Mouse (Mus musculus) common myeloid progenitor, adult 5-6 weeks (primary cell): Measurements from ENCODE around the gene Lrrc38. TPM values are rescaled to one million over a fixed set of nuclear protein-coding genes. Genes with fewer than 3 reads are reported as not detected.
"Not testable (repeated sequence)": the region's sequence is repeated elsewhere in the genome, so short reads cannot be mapped to it uniquely, and the experiment has no call there.

ENCODE experiments used
- ATAC-seq: replicated peaks from 2 replicates; pipeline ENCODE4 v1.8.0; 2016; ENCODE audit warnings: low read depth, mild to moderate bottlenecking, moderate TSS enrichment, inconsistent platforms; ENCODE audit not compliant: poor library complexity, severe bottlenecking
- total RNA-seq: library from RNA; stranded (forward); fragments of 200-1000, 187-1606 nt; gene quantifications from 2 replicates; pipeline ENCODE4 v1.2.3, GENCODE M21; 2017

Lrrc38 gene
- total RNA-seq = not detected in 2 replicates

DNA sequence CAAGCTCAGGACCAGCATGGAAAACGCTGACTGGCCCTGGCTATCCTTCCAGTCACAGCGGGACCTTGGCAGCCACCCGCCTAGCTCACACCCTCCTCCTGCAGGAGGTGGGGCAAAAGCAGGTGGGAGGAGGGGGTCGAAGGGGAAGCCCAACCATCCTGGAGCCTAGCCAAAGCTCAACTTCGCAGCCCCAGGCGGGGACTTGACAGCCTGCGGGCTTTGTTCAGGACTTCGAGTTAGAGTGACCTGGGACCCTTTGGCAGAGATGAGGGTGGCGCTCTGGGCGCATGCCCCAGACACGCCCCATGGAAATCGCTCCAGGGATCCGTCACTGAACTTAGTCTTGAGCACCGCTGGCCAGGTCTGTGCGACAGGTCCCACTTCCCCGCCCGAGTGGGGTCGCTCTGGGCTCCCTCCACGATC, at the start of gene Lrrc38:
Gene Lrrc38, plus strand, starts transcription at position 274 of the 423 bp plus-strand sequence.
- no peak for ATAC-seq

DNA sequence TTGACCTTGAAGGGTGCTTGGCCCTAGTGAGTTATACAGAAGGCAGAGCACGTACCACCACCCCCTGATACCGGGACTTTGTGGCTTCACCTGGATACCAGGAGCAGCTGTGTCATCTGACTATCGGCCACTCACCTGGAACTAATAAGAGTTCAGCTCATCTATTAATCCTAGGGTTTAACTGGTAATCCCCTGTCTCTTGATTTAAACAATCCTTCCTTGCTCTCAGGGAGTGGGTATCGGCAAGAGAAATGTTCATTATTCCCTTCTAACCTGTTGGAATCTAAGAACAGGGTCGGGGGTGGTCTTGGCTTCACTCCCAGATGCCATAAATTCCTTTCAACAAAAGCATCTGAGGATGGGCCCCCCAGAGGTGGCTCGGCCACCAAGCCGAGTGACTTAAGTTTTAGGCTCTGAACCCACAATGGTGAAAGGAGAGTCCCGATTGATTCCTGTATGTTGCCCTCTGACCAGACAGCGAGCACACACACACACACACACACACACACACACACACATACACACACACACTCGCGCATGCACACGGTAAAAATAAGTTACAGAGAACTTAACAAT, 49.4 kb upstream of the Lrrc38 start:
- ATAC-seq = no peak

DNA sequence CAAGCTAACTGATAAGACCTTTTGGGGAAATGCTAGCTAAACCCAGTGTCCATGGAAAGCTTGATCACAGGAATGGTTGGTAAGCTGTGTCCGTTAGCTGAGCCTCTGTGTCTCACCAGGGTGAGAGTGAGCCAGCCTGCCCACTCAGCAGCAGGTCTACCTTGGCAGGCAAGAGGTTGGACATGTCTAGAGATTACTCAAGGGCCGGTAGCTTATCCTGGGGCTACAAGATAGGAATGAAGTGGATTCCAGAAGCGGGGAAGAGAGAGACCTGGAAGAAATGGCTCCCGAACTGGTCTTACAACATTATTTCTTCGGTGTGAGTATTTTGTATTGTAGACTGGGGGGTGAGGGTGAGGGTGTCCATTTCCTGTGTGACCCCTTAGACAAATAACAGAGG, 48.5 kb upstream of the Lrrc38 start:
- no peak for ATAC-seq

DNA sequence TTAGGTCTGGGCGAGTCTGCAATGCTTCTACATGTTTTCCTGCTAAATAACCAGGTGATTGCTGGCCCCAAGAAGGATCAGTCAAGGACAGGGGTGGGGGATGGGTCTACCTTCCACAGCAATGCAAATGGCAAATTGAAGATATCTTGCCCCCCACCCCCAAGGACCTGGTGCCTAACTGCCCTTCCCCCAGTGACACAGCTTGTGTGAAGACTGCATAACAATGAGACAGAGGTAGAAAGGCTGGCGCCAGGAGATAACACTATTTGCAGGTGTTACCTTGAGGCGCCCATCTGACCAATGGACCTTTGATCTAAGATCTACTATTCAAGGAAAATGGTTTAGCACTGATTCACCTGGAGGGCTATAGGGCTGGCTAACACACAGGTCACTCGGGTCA, 47.7 kb upstream of the Lrrc38 start:
- no peak for ATAC-seq

DNA sequence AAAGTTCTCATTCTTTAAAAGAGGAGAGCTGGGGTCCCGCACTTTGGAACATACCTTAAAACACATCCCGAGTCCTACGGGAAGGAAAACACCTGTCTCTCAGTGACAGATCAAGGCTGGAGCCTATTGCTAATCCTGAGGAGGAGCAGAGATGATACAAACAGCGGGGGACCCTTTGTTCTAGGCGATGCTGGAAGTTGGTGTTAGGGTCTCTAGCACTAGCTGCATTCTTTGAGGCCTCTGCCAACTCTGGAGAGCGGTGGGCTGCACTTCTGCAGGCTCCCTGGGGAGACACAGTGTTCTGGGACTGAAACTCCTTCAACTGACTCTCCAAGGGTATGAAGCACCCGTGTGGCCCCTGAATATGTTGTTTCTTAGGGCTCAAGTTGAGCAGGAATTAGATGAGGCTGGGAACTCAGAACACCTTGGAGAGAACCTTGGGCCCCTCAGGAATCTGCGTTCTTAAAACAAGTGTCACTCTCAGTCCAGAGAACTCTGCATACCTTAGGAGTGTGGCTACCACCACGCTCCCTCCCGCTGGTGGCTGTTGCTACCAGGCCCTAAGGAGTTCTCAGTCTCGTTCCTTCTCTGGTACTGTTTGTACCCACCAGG, 47.2 kb upstream of the Lrrc38 start:
- ATAC-seq = no peak

DNA sequence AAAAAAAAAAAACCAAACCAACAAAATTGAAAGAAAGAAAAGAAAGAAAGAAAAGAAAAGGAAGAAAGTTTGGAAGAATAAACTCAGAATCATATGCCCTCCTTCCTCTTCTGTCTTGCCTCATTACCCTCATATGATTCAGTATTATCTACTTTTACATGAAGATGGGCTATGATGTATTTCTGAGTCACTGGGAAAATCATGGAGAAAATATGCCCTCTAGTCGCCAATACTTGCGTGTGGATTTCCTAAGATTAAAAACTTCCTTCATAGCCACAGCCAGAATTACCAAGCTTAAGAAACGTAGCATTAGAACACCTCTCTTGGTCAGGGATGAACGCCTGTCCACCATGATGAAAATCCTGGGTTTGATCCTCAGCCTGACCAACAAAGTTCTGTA, 44.5 kb upstream of the Lrrc38 start:
- ATAC-seq = no peak

DNA sequence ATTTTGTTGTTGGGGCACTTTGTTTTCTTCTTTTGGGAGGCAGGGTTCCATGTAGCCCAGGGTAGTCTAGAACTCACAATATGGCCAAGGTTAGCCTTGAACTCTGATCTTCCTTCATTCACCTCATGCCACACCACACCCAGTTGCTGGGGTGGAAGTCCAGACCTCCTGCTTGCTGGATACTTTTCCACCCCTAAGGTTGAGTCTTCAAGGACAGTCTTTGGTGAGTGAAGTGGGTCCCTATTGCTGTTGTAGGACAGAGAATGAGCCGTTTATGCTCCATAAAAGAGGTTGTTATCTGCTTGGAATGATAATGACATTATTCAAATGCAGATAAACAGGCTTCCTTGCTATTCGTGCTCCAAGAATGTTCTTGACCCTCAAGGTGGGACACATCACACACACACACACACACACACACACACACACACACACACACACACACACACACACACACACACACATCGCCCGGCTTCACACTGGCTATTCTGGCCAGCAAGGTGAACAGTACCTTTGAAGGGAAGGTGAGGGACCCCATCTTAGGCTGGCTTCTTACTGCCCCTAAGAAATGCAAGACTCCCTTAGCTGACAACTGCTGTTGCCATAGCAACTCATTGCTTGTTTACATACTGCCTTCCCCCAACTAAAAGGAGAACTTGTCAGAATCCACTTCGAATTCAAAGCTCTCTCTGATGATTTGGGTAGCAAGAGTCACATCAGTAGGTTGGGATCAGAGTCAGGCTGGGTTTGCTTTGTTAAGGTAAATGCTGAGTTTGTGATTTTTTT, 43.4 kb upstream of the Lrrc38 start:
- ATAC-seq = peak; percentile 62

DNA sequence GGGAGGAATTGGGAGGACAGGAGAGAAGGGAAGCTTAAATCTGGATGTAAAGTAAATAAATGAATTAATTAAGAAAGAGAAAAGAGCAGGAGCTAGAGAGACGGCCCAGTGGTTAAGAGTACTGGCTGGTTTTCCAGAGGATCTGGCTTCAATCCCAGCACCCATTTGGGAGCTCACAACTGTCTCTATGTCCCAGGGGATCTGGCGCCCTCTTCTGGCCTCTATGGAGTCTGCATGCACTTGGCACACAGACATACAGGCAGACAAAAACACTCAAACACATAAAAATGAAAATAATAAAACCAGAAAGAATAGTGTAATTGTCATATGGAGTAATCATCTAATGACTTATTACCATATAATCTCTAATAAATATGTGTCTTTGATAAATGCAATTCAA, 38.2 kb upstream of the Lrrc38 start:
- no peak for ATAC-seq

DNA sequence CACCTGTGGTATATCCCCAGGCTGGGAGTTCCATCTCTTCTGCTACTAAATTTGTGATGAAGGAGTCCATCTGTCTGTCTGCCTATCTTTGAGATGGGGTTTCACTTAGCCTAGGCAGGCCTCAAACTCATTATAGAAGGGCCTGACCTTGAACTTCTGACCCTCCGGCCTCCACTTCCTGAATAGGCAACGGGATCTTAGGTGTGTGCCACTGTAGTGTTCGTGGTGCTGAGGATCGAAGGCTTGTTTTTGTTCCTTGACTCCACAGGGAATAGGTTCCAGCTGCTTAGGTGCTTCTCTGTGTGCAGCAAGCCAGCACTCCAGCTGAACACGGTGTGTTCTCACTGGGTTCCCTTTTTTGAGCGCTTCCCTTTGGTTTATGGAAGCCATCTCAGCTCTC, 36.3 kb upstream of the Lrrc38 start:
- no peak for ATAC-seq

DNA sequence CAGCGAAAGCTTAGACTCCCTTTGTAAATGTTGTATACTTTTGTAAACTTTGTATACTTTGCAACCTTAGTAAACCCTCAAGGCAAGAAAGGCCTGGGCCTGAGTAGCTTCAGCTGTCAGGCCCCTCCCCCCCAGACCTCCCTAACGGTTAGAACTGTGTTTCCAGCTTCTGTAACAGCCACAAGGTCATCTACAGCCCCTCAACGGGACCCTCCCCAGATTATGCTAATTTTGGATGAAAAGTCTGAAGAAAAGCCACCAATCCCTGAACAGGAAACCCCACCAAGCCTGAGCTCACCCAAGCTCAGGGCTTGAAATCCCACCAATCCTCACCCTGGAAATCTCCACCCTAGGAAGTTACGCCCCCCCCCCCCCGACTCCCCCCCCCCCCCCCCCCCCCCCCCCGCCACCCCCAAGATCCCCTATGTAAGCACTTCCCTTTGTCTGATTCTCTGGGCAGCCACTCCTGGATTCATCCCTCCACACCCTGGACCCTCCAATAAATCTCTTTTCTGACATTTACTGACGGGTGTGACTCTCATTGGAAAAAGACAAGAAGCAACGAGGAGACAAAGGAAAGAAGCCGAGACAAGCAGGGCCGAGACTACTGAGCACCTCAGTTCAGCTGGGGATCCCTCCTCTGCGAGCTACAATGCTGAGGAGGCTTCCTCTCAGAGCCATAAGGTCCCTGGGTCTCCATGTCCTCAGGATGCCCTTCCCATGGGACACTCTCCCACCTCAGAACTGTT, 25.2 kb upstream of the Lrrc38 start:
- no peak for ATAC-seq

DNA sequence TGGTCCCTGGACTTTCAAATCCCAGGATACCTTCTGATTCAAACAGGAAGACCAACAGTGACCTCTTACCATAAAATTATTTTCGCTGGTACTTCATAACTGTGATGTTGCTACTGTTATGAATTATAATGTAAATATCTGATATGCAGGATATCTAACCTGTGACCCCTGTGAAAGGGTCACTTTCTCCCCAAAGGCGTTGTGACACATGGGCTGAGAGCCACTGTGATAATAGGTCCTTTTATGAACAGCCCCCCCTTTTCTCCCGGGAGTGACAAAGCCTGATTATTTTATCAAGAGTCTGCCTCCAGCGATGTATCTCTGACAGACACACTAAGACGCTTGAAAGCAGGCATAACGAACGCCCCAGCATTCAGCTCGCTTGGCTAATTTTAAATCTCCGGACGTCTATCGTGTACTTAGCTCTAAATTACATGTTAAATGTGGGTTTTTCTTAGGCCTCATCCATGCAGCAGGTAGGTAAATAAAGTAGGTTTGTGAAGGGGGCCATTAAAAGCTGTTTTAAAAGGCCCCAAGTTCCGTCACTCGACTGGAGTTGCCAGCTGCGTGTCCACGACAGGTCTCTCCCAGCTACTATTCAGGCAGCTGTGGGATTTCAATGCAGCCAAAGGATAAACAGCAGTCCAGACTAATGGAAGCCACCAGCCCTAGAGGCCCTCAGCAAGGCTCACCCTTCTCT, 24.5 kb upstream of the Lrrc38 start:
- peak; percentile 31 for ATAC-seq

DNA sequence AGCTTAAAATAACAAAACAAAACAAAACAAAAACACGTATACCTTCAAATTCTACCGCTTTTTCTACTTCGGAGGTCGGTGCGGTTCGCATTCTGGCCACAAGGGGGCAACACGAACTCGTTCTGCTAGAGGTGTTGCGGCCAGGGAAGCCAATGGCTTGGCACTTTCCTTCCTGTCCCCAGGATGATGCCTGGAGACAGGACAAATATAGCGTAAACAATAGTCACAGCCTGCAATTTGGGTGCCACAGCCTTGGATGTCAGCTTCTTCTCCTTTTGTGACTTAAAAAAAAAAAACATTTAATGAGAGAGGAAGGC, 24.0 kb upstream of the Lrrc38 start:
- ATAC-seq = peak; percentile 88

DNA sequence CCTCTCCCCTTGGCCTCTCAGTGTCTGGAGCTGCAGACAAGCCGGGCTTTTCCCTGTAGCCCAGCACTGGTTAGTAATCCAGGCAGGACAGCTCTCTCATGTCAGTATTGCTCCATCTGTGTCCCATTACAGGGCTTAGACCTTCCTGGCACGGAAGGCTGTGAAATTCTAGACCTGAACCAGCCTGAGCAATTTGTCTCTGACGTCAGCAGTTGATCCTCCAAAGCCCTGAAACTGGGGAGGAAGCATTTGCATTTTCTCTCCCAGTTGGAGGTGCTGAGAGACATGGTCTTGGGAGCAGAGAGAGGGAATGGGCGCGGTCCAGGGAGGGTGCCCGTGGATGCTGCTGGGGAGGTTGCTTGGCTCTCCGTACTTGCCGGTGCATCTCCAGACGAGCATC, 19.0 kb upstream of the Lrrc38 start:
- no peak for ATAC-seq

DNA sequence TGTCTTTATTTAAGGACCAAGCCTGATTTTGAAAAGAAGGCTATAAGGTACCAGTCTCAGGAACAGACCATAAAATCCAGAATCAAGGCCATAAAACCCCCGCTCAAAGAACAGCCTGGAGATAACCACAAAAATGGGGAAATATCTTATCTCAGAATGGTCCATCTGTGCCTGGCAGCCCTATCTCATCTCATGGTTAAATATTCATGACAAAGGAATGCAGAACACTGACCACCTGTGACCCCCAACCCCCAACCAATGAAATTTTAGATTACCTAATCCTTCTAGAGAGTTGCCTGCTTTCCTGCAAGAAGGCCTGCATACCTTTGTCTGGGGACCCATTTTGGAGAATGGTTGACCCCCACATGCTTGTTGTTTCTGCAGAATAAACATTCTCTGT, 17.8 kb upstream of the Lrrc38 start:
- ATAC-seq = no peak

DNA sequence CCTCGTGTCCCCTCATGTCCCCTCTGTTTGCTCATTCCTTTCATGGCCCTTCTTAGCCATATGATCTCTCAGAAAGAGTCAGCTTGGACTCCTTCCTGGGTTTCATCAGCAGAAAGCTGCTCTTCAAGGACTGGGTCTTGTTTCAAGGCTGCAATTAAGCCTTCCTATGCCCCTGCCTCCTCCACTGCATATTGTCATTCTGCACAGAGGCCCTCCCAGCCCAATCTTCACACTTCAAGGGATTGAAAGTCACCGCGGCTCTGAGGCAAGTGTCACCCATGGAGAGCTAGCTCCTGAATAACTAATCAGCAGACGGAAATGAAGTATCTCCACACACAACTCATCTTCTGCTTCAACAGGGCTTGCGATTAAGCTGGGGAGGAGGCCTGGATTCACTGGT, 15.4 kb upstream of the Lrrc38 start:
- ATAC-seq = no peak

DNA sequence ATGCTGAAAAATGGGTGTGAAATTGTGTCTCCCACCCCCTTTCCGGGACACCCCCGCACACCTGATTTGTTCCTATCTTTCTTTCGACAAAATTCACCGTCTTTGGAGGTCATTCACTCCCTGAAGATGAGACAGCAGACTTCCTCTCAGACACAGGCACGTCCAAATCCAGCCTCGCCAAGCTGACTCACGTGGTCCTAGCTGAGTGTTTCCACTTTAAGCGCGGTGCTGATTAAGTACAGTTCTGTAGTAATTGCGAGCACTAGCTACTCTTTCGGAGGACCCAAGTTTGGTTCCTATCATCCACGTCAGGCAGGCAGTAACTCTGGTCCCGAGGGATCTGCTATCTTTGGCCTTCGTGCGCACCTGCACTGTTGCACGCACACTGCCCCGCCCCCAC, 14.6 kb upstream of the Lrrc38 start:
- no peak for ATAC-seq

DNA sequence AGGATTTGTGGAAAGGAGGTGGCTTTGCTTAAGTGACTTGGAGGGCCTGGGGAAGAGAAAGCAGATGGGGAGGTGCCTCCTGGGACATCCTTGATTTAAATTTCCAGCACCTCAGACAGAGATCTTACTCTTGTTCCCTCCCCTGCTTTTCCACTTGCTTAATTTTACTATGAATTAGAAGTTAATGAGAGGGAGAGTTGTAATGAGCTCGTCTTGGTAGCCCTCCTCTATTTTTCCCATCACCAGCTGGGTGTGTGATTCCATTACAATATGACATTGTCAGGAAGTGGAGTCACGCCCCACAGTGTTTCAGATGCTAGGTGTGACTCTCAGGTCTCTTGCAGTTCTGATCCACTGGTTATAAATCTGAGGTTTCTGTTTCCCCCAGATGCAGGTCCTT, 13.5 kb upstream of the Lrrc38 start:
- no peak for ATAC-seq

DNA sequence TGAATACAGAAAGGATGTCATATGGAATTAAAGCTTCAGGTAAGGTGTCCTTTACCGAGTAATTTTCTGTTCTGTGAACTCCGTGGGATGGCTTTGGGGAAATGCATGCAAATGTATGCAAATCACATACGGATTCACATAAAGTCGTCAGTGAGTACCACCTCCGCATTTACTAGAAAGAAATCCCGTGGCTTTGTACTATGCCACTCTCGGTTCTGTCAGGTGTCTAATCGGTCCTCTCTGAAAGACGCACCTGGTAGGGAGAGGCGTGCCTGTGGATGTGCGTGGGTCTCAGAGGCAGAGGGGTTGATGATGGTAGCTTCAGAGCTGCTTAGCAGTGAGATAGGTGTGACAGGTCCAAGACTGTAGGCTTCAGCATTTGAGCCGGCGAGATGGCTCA, 9.7 kb upstream of the Lrrc38 start:
- no peak for ATAC-seq

DNA sequence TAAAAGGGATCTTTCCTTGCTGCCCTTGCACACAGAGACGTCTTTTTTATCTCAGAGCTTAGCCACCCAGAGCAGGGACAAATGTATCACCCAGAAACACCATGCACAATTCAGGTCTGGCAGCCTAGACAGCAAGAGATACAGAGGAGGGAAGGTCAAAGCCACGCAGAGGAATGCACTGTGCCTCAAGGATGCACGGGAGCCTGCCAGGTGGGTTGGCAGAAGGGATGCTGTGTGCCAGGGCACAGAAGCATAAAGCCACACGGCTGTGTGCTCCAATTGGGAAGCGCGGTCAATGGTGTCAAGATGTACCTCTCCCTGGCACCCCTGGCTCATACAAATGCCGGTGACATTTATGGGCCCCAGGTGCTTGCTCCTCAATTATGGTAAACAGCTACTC, 8.1 kb upstream of the Lrrc38 start:
- ATAC-seq = no peak

DNA sequence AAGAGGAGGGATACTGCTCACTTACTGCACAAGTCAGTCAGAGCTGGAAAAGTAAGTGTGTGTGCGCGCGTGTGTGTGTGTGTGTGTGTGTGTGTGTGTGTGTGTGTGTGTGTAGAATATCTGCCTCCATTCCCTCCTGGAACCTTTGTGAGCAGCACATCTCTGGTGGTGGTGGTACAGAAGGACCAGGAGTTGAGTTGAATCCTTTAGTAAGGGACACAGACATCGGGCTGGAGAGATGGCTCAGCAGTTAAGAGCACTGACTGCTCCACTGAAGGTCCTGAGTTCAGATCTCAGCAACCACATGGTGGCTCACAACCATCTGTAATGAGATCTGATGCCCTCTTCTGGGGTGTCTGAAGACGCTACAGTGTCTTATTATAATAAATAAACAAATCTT, 4.1 kb upstream of the Lrrc38 start:
- not testable (repeated sequence) for ATAC-seq

DNA sequence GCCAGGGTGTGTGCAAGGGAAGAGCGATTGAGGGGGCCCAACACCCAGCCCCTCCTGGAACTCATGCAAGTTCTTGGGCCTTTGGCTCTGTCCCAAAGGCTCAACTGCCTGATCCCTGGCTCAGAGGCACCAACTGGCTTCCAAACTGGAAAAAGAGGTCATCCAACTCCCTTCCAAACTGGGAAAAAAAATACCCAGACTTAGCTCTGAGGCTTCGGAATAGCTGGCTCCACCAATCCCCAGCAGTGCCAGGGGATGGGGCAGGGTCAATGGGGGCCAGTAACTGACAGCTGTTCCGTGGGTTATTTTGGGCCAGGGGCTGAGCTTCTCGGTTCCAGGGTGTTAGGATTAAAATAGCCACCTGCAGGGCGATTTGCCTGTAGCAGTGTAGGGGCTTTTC, 879 bp upstream of the Lrrc38 start:
- no peak for ATAC-seq
